Mouse (Mus musculus) testis, adult 2 months (tissue): Measurements from ENCODE around the gene Snd1.

Experiments
- CTCF ChIP-seq: fragments of 200-500 bp; IDR thresholded peaks from 2 replicates; pipeline ENCODE4 v1.5.1; 2012; ENCODE audit warnings: low read depth, mild to moderate bottlenecking, inconsistent platforms, low read length, moderate library complexity; ENCODE audit not compliant: control insufficient read depth, insufficient read depth, insufficient replicate concordance
- POLR2A ChIP-seq: fragments of 200-500 bp; IDR thresholded peaks from 2 replicates; pipeline ENCODE4 v1.6.1; 2012; ENCODE audit warnings: low read depth, mild to moderate bottlenecking, inconsistent platforms, low read length, moderate library complexity; ENCODE audit not compliant: control insufficient read depth

GRCm38 (mm10) chr6:28819509-28820358, 344.8 kb downstream of the Snd1 start:
- no peak for TF ChIP-seq POLR2A
- no peak for TF ChIP-seq CTCF
